Mouse (Mus musculus) stomach, postnatal 0 days (tissue): ENCODE measurements at regions not wholly inside any gene's neighbourhood (a gene's known extent, or its start where the extent isn't known, plus 50 kb on each side); places are given as distances from the start of the nearest gene placed in this dataset.
A peak's percentile ranks its signal among the peaks of the same experiment; 100 is the strongest.

Experiments used
- ATAC-seq: fragments of 200-750 bp; cut with Nextera tagmentation; 2 replicates; pipeline ENCODE4 v1.8.0; 2017; ENCODE audit not compliant: low FRiP score, low TSS enrichment
- DNase-seq: peaks from one replicate; pipeline ENCODE4 v3.0.0-alpha.2; 2016; ENCODE audit warnings: low spot score
- H3K27ac ChIP-seq: fragments of 300-500 bp; sonication (generic); replicated peaks from 2 replicates; pipeline ENCODE4 v1.5.1; 2014; ENCODE audit warnings: mild to moderate bottlenecking, control low read depth
- H3K27me3 ChIP-seq: fragments of 300-500 bp; sonication (generic); 2 replicates; pipeline ENCODE4 v1.6.1; 2014; ENCODE audit warnings: low read length; ENCODE audit not compliant: control insufficient read depth, insufficient read depth
- H3K36me3 ChIP-seq: fragments of 300-500 bp; sonication (generic); 2 replicates; pipeline ENCODE4 v1.6.1; 2014; ENCODE audit warnings: low read length, mixed read lengths; ENCODE audit not compliant: control insufficient read depth, insufficient read depth
- H3K4me1 ChIP-seq: fragments of 300-500 bp; sonication (generic); replicated peaks from 2 replicates; pipeline ENCODE4 v1.6.1; 2014; ENCODE audit warnings: antibody characterized with exemption; ENCODE audit not compliant: control insufficient read depth, insufficient read depth
- H3K4me2 ChIP-seq: fragments of 300-500 bp; sonication (generic); replicated peaks from 2 replicates; pipeline ENCODE4 v1.6.1; 2014; ENCODE audit warnings: low read depth, mild to moderate bottlenecking, control low read depth, moderate library complexity
- H3K4me3 ChIP-seq: fragments of 300-500 bp; sonication (generic); 2 replicates; pipeline ENCODE4 v1.5.1; 2014; ENCODE audit warnings: low read depth, low read length, control low read depth
- H3K9ac ChIP-seq: fragments of 300-500 bp; sonication (generic); 2 replicates; pipeline ENCODE4 v1.6.1; 2014; ENCODE audit warnings: mild to moderate bottlenecking, low read length, control low read depth, mixed read lengths
- H3K9me3 ChIP-seq: fragments of 300-500 bp; sonication (generic); 2 replicates; pipeline ENCODE4 v1.6.1; 2016; ENCODE audit warnings: low read length; ENCODE audit not compliant: control insufficient read depth
- CTCF ChIP-seq: IDR thresholded peaks from 2 replicates; pipeline ENCODE4 v1.5.1; 2016; ENCODE audit warnings: antibody characterized with exemption, low read depth, mild to moderate bottlenecking, moderate library complexity
- EP300 ChIP-seq: optimal IDR thresholded peaks from 2 replicates; pipeline ENCODE3; 2016; ENCODE audit warnings: antibody characterized with exemption
- WGBS: fragments of 180-500 bp; shearing (Covaris S2); extraction: QIAGEN DNeasy Blood & Tissue Kit; methylation state at CpG from one replicate; pipeline ENCODE4 v1.1.7; 2014; 5-methylcytosine and 5-hydroxymethylcytosine counted together

DNA sequence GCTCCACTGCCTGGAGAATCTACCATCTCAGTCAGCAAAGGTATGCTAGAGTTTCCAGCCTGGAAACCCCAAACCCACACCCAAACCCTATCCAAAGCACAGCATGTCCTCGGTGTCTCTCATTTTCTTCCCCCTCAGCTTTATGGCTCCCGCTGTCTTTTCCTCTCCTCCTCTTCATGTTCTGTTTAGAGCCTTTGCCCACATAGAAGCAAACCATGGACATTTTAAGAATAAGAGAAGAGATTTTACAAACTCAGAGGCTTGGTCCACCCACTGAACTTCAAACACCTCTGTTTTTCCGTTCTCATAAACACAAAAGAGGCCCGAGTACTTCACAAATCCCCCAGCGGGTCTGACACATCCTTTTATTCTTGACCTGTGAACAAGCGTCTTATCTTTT lies 154.9 kb upstream of the Zc3h12c start:
- Histone ChIP-seq H3K4me3 (no peak overlapping the region), H3K27me3 (no peaks in the 10 kb centered on the region), H3K9ac (no peak overlapping the region), H3K27ac (no peak overlapping the region), H3K36me3 (no peaks in the 10 kb centered on the region), H3K9me3 (no peaks in the 10 kb centered on the region), H3K4me1 (no peaks in the 10 kb centered on the region), H3K4me2 (no peak overlapping the region)
- TF ChIP-seq EP300: no peak
- no peak for TF ChIP-seq CTCF
- ATAC-seq (no peak), DNase-seq (no peak)
- WGBS: 81% methylated on average over 6 of the region's 6 CpGs

DNA sequence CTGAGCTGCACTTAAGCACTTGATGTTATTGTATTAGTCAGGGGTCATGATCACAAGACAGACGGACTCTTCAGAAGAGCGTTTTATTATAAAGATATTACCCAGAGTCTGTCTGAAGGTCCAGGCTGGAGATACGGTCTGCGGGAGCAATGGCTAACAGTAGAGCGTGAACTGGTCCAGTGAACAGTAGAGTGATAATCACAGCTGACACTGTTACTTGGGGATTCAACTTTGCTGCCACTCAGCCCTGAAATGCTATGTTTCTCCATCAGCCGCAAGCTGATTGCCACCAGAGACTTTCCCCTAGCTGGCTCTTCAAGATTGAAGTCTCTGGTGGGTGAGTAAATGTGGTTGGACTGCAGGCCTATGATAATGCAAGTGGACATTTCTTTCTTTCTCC lies 133.1 kb upstream of the Zc3h12c start:
- H3K27ac ChIP-seq: no peak overlapping the region
- 77% methylated on average over 6 of the region's 6 CpGs for WGBS
- DNase-seq (no peak), ATAC-seq (no peak)
- no peak overlapping the region for H3K9ac ChIP-seq
- H3K27me3 ChIP-seq: no peaks in the 10 kb centered on the region
- TF ChIP-seq EP300 (no peak), CTCF (no peak)
- no peaks in the 10 kb centered on the region for H3K4me1 ChIP-seq
- H3K4me3 ChIP-seq: no peak overlapping the region
- no peaks in the 10 kb centered on the region for H3K36me3 ChIP-seq
- H3K9me3 ChIP-seq: no peaks in the 10 kb centered on the region
- H3K4me2 ChIP-seq: no peak overlapping the region

- no peak overlapping the region for H3K9ac ChIP-seq
- H3K36me3 ChIP-seq: no peaks in the 10 kb centered on the region
- no peak overlapping the region for H3K4me2 ChIP-seq
- H3K4me1 ChIP-seq: no peaks in the 10 kb centered on the region
- ATAC-seq: no peak
- DNase-seq: no peak
- WGBS: 5% methylated on average over 6 of the region's 6 CpGs
- H3K27me3 ChIP-seq: no peaks in the 10 kb centered on the region
- H3K27ac ChIP-seq: no peak overlapping the region
- H3K4me3 ChIP-seq: no peak overlapping the region
- TF ChIP-seq EP300 (no peak), CTCF (peak; percentile 88)
- H3K9me3 ChIP-seq: no peaks in the 10 kb centered on the region
Measured at GRCm38 (mm10) chr9:52298329-52298728, 130.0 kb upstream of the Zc3h12c start.

GRCm38 (mm10) chr9:52294699-52295098 lies 126.3 kb upstream of the Zc3h12c start:
- no peak overlapping the region for H3K4me2 ChIP-seq
- no peaks in the 10 kb centered on the region for H3K27me3 ChIP-seq
- H3K9ac ChIP-seq: no peak overlapping the region
- no peak overlapping the region for H3K27ac ChIP-seq
- TF ChIP-seq CTCF (no peak), EP300 (no peak)
- no peaks in the 10 kb centered on the region for H3K4me1 ChIP-seq
- ATAC-seq (no peak), DNase-seq (no peak)
- 82% methylated on average over 8 of the region's 8 CpGs for WGBS
- H3K4me3 ChIP-seq: no peak overlapping the region
- no peaks in the 10 kb centered on the region for H3K36me3 ChIP-seq
- no peaks in the 10 kb centered on the region for H3K9me3 ChIP-seq

DNA sequence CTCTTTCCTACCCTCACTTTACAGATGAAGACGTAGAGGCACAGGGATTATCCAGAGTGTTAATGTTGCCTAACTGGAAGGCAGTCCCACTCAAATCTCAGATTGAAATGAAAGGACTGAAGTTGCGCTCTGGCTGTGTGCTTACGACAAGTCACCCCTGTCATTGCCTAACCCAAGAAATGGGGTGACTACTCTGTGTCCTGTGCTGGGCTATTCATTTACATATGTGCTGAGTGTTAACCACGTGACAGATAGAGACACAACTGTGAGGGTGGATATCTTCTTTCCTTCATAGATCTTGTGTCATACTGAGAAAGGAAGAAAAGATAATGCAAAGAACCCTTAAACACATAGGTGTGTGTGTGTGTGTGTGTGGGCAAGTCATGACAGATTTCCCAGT lies 120.7 kb upstream of the Zc3h12c start:
- WGBS: 65% methylated on average over 4 of the region's 4 CpGs
- Histone ChIP-seq H3K9ac (no peak overlapping the region), H3K4me2 (no peak overlapping the region), H3K4me3 (no peak overlapping the region), H3K9me3 (no peaks in the 10 kb centered on the region), H3K36me3 (no peaks in the 10 kb centered on the region), H3K27ac (no peak overlapping the region), H3K27me3 (no peaks in the 10 kb centered on the region), H3K4me1 (no peaks in the 10 kb centered on the region)
- no peak for TF ChIP-seq EP300
- no peak for TF ChIP-seq CTCF
- DNase-seq (no peak), ATAC-seq (no peak)

DNA sequence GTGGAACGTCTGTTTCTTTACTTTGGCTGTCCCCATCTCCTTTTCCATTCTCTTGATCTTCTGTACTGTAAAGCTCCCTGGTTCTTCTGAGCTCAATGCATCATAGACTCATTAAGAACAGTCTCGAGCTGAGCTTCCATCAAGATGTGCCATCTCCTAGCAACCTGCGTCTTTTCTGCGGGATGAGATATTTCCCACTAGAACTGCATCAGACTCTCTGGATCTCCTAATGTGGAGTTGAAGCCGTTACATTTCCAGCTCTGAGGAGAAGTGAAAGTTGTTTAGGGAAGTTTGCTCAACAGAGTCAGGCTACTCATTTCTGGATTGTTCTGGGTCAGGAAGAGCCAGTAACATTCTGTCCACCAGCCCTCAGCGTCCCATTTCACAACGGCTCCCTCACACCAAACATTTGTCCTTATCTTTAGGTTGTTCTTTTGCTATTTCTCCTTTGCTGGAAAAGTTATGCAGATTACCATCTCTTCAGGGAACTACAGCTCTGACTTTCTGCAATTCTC lies 119.4 kb upstream of the Zc3h12c start:
- Histone ChIP-seq H3K4me1 (no peaks in the 10 kb centered on the region), H3K4me3 (no peak overlapping the region), H3K36me3 (no peaks in the 10 kb centered on the region), H3K9ac (no peak overlapping the region), H3K27me3 (no peaks in the 10 kb centered on the region), H3K4me2 (no peak overlapping the region), H3K9me3 (no peaks in the 10 kb centered on the region), H3K27ac (no peak overlapping the region)
- DNase-seq: no peak
- ATAC-seq: no peak
- TF ChIP-seq CTCF (no peak), EP300 (no peak)
- 66% methylated on average over 7 of the region's 7 CpGs for WGBS
